Mouse (Mus musculus): Measurements from ENCODE around the gene Ikzf4. TPM values are rescaled to one million over a fixed set of nuclear protein-coding genes. Genes with fewer than 3 reads are reported as not detected.
"Not testable (repeated sequence)": the region's sequence is repeated elsewhere in the genome, so short reads cannot be mapped to it uniquely, and the experiment has no call there.

Gene Ikzf4
- total RNA-seq, 2 experiments from 2014 or later: 0.52 to 1.2 TPM

DNA sequence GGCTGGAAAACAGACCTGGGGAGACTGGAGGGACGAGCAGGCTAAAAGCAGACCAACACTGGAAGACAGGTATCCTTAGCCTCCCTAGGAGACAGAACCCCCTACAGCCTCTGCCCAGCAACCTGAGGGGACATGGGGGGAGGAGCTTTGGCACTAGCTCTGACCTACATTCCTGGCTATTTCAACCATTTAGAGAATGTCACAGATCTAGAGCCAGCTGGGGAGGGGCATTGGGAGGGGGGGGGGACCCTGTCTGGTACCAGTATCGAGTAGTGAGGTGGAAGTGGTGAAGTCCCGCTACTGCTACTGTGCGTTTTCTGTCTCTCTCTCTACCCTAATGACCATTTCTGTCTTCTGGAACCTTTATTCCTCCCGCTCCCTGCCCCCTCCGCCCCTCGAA, 3.9 kb downstream of the Ikzf4 start:
- intact Hi-C loops (cut with DNase I): no loop called here
- no peak for DNase-seq (ENCODE audit: low spot score)

- intact Hi-C loops (cut with DNase I): no loop called here
- no peak for DNase-seq (ENCODE audit: low spot score)
Measured at GRCm38 (mm10) chr10:128640891-128641290, 4.9 kb downstream of the Ikzf4 start.

DNA sequence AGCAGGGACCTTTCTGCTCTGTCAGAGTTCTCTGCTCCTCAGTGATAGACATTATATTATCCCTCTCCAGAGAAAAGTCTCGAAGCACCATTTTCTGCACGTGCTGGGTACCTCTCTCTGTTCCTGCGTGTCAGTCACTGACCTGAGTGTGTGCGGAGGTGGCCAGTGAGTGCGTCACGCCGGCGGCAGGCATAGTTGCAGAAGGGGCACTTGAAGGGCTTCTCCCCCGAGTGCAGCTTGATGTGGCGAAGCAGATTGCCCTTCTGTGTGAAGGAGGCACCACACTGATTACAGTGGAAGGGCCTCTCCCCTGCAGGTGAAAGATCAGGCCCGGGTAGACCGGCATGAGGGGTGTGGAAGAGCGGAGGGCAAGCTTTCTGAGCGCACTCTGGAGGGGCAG, 5.8 kb downstream of the Ikzf4 start:
- intact Hi-C loops (cut with DNase I): no loop called here
- DNase-seq (ENCODE audit: low spot score): no peak

DNA sequence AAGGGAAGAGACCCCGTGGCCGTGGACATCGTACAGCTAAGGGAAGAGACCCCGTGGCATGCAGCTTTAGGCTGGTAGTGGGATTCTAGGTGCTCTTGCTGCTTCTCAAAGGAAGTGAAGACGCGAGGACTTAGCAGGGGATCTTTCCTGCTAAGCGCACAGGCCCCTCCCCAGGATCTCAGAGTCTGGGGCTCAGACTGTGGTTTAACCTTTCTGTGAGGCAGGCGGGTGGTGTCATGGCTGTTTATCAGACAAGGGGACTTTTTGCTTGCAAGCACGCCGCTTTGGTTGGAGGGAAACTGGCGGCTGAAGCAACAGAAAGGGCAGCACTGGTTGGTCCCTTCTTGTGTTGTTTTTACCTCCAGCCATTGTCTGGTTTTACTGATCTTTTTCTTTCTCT, 8.8 kb downstream of the Ikzf4 start:
- DNase-seq (ENCODE audit: low spot score): no peak
- intact Hi-C loops (cut with DNase I): no loop called here

DNA sequence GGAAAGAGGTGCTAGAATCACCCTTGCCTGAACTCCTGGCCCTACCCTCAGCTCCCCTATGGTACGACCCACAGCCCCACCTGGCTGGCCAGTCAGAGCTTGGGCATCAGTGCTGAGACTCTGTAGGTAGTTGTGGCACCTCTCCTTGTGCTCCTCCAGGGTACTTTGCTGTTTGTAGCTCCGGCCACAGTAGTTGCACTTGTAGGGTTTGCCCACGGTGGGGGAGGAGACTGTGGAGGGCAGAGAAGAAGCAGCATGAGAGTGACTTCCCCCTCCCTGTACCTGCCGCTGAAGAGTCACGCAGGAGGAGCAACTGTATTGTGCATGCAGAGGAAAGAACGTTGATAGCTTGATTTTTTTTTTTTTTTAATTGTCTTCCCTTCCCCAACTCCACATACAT, 9.2 kb downstream of the Ikzf4 start:
- intact Hi-C loops (cut with DNase I): no loop called here
- DNase-seq (ENCODE audit: low spot score): no peak

DNA sequence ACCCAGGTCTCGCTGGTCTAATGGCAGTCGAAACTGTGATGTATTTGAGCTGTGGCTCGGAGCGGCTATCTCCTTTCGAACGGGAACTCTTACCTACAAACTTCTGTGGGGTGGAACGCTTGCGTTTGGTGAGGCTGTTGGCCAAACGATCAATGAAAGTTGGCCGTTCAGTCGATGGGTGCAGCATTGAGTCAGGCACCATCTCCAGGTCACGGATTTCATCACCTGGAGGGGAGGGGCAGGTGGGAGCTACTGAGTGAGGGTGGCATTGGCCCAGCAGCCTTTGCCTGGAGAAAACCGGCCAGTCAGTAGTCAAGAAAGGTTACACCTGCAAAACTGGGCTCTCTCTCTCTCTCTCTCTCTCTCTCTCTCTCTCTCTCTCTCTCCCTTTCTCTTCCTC, 10.1 kb downstream of the Ikzf4 start:
- no peak for DNase-seq (ENCODE audit: low spot score)
- intact Hi-C loops (cut with DNase I): no loop called here

GRCm38 (mm10) chr10:128631571-128631970, 14.2 kb downstream of the Ikzf4 start:
- no peak for DNase-seq (ENCODE audit: low spot score)
- intact Hi-C loops (cut with DNase I): no loop called here

GRCm38 (mm10) chr10:128630306-128630705, 15.5 kb downstream of the Ikzf4 start:
- intact Hi-C loops (cut with DNase I); DNase-seq (ENCODE audit: low spot score): not testable (repeated sequence)

DNA sequence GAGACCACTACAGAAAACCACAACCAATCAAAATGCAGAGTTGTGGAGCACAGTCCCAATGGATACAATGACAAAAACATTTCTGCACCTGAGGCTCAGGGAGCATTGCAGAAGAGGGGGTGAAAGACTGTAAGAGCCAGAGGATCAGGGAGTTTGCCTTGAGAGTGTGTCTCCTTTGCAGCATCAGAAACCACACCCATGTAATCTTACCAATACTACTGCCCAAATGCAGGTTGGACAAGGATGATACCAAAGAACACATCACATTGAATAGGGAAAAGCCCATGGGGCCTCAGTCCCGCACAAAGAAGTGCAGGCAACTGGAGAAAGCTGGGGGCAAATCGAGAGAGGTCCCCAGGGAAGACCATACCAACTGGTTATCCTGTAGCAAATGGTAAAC, 16.0 kb downstream of the Ikzf4 start:
- intact Hi-C loops (cut with DNase I): loop anchor here (5.0 kb wide), 1 partner anchor 43 kb away; the partner anchor contains the start of gene Suox
- DNase-seq (ENCODE audit: low spot score): no peak

DNA sequence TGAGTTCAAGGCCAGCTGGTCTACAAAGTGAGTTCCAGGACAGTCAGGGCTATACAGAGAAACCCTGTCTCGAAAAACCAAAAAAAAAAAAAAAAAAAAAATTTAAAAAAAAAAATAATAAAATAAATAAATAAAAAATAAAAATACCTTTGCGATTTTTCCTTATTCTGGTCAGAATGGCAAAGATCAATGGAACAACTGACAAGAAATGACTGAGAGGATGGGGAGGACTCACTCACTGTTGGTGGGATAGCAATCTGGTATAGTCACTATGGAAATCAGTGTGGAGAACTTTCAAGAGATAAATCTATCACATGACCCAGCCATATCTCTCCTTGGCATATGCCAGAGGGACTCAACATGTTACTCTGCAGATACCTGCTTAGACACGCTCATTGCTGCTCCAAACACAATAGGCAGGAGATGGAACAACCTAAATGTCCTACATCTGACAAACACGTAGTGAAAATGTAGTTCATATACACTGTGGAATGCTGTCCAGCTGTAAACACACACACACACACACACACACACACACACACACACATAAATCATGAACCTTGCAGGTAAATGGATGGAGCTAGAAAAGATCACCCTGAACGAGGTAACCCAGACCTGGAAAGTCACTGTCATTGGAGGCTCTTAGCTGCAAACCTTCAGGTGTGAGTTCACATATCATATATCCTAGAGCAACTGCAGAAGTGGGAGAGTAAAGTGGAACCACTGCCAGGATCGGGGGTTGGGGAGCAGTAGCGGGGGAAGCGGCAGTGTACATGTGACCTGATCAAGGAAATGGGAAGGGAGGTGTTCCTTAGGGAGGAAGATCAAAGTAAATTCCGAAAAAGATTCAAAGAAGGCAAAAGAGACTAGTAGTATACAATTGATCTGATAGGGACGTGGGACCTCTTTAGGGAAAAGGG, 18.1 kb downstream of the Ikzf4 start:
- intact Hi-C loops (cut with DNase I): loop anchor here (5.0 kb wide), 1 partner anchor 45 kb away; the partner anchor contains the start of gene Suox
- no peak for DNase-seq (ENCODE audit: low spot score)

GRCm38 (mm10) chr10:128626311-128627310, 19.2 kb downstream of the Ikzf4 start, which contains the start of gene Rps26:
Rps26 (minus strand) TSS chr10:128626747.
- DNase-seq (ENCODE audit: low spot score): peak; percentile 79
- intact Hi-C loops (cut with DNase I): loop anchor here (5.0 kb wide), 1 partner anchor 46 kb away; the partner anchor contains the start of gene Suox

DNA sequence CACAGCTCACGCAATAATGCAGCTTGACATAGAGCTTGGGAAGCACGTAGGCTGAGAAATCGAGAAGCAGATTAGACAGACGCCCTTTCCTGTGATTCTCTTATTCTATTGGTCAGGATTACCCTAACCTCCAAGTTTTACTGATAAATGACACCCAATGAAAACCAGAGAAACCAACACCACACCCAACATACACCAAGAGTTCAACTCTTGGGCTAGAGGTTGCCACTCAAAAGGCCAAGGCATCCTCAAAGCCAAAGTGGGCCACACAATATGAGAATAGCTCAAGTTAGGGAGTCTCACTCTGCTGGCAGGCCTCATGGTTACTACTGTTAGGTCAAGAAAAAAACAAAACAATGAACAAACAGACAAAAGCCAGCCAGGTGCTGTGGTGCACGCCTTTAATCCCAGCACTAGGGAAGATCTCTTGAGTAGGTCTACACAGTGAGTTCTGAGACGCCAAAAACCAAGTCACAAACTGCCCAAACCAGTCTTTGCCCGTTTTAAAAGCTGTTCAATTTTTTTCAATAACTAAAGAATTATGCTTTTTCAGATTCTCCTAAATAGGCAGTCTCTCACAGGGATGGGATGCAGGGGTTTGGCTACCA, 20.4 kb downstream of the Ikzf4 start:
- intact Hi-C loops (cut with DNase I): loop anchor here (5.0 kb wide), 1 partner anchor 47 kb away; the partner anchor contains the start of gene Suox
- DNase-seq (ENCODE audit: low spot score): no peak

- DNase-seq (ENCODE audit: low spot score); intact Hi-C loops (cut with DNase I): not testable (repeated sequence)
Measured at GRCm38 (mm10) chr10:128623106-128623613, 22.6 kb downstream of the Ikzf4 start.

DNA sequence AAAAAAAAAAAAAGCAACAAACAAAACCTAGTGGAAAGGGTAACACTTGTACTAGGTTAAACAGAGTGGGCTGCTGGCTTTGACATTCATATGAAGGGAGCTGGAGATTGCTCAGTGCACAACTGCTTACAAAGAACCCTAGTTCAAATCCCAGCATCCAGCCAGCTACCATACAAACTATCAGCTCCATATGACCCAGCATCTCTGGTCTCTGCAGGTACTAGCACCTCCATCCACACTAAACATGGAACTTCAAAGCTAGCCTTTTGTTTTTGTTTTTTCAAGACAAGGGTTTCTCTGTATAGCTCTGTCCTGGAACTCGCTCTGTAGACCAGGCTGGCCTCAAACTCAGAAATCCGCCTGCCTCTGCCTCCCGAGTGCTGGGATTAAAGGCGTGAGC, 23.1 kb downstream of the Ikzf4 start:
- intact Hi-C loops (cut with DNase I): no loop called here
- no peak for DNase-seq (ENCODE audit: low spot score)

DNA sequence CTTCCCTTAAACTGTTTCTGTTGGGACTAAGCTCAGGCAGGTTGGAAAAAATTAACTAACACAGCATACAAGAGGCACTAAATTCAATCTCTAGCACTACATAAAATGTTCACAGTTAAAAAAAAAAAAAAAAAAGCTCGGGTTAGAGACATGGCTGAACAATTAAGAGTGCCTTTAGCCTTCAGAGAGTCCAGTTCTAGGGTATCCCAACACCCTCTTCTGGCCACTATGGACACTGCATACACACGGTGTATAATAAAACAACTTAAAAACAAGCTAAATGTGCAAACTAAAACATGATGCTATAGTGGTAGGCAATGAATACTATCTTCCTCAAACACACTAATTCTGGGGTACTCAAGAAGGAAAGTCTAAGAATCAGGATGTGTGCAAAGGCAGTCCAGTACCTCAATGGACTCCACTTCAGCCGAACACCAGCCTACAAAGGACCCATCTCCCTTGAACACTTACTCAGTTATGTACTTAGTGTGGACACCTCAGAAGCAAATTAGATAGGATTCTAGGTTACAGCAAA, 23.7 kb downstream of the Ikzf4 start:
- intact Hi-C loops (cut with DNase I): no loop called here
- DNase-seq (ENCODE audit: low spot score): no peak

- intact Hi-C loops (cut with DNase I): no loop called here
- DNase-seq (ENCODE audit: low spot score): no peak
Measured at GRCm38 (mm10) chr10:128620241-128620640, 25.6 kb downstream of the Ikzf4 start.

GRCm38 (mm10) chr10:128619148-128619547, 26.6 kb downstream of the Ikzf4 start:
- DNase-seq (ENCODE audit: low spot score); intact Hi-C loops (cut with DNase I): not testable (repeated sequence)

DNA sequence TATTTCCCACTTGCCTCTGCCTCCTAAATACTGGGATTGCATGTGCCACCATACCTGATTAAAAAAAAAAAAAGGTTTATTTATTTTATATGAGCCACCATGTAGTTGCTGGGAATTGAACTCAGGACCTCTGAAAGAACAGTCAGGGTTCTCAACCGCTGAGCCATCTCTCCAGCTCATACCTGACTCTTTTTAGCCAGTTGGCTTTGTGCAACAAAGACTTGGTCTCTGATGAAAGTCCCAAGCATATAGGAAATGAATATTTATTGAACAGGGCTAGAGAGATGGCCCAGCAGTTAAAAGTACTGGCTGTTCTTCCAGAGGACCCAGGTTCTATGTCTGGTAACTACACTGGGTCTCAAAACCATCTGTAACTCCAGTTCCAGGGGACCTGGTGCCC, 27.2 kb downstream of the Ikzf4 start:
- no peak for DNase-seq (ENCODE audit: low spot score)
- intact Hi-C loops (cut with DNase I): no loop called here

DNA sequence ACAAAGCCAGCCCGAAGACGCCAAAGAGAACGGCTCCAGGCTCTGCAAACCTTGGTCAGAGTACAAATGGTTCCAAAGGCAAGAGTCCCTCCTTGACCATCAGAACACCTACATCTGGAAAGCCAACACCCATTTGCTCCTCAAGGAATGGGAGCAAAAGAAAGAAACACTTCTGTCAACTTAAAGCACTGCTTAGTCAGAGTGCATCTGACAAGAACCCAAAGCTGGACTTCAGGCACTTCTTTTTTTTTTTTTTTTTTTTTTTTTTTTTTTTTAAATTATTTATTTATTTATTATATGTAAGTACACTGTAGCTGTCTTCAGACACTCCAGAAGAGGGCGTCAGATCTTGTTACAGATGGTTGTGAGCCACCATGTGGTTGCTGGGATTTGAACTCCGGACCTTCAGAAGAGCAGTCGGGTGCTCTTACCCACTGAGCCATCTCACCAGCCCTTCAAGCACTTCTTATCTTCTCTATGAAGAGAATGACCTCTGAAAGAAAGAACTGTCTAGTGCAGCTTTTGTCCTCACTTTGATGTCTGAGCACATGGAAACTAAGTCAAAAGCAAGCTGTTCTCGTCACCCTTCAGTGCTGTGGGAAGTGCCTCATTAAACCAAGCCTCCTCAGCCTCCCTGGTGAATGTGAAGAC, 29.9 kb downstream of the Ikzf4 start:
- DNase-seq (ENCODE audit: low spot score); intact Hi-C loops (cut with DNase I): not testable (repeated sequence)
